Mouse (Mus musculus): ENCODE results near the gene Atad1. TPM values are rescaled to one million over a fixed set of nuclear protein-coding genes. Genes with fewer than 3 reads are reported as not detected.

Gene Atad1
- polyA plus RNA-seq, 1 experiment from 2014 or later = 90.8 TPM

- Histone ChIP-seq H3K9me3 (ENCODE audit: control insufficient read depth, low read length) (no peaks in the 10 kb centered on the region), H3K4me3 (ENCODE audit: low read length) (0 out of 2 replicates have a peak overlapping the region, but pooled peaks have one; percentile 3), H3K27ac (ENCODE audit: low read depth, low read length) (no peak overlapping the region), H3K4me1 (ENCODE audit: control insufficient read depth, insufficient read depth, low read length) (peaks cover 17% of the 10 kb centered on the region), H3K27me3 (ENCODE audit: control insufficient read depth, insufficient read depth, low read length) (peaks cover 7% of the 10 kb centered on the region; the same call in 1 of the 2 replicates), H3K36me3 (ENCODE audit: control insufficient read depth, insufficient read depth, low read length) (no peaks in the 10 kb centered on the region), H3K9ac (ENCODE audit: low read depth, low read length) (0 out of 2 replicates have a peak overlapping the region, but pooled peaks have one; percentile 23), H3K4me2 (replicated peaks; ENCODE audit: low read depth, low read length) (peak overlapping the region; percentile 30)
- ATAC-seq (ENCODE audit: low FRiP score, low TSS enrichment) = 0 out of 2 replicates have a peak, but pooled peaks have one; percentile 18
- WGBS = 6% methylated on average over 22 of the region's 22 CpGs
Observed at GRCm38 (mm10) chr19:32726451-32727325, 12.9 kb downstream of the Atad1 start.

- no peaks in the 10 kb centered on the region for H3K36me3 ChIP-seq (ENCODE audit: control insufficient read depth, insufficient read depth, low read length)
- H3K9ac ChIP-seq (ENCODE audit: low read depth, low read length) = no peak overlapping the region
- no peak overlapping the region for H3K4me2 ChIP-seq (replicated peaks; ENCODE audit: low read depth, low read length)
- H3K27me3 ChIP-seq (ENCODE audit: control insufficient read depth, insufficient read depth, low read length) = peaks cover 7% of the 10 kb centered on the region; the same call in 1 of the 2 replicates
- peaks cover 17% of the 10 kb centered on the region for H3K4me1 ChIP-seq (ENCODE audit: control insufficient read depth, insufficient read depth, low read length)
- peak; percentile 58; the same call in 1 of the 2 replicates for ATAC-seq (ENCODE audit: low FRiP score, low TSS enrichment)
- H3K9me3 ChIP-seq (ENCODE audit: control insufficient read depth, low read length) = no peaks in the 10 kb centered on the region
- H3K27ac ChIP-seq (ENCODE audit: low read depth, low read length) = peak overlapping the region; percentile 51; the same call in 1 of the 2 replicates
- whole genome bisulfite sequencing = 9% methylated on average over 7 of the region's 7 CpGs
- no peak overlapping the region for H3K4me3 ChIP-seq (ENCODE audit: low read length)
Observed at GRCm38 (mm10) chr19:32723817-32724216, 15.8 kb downstream of the Atad1 start.

- H3K27ac ChIP-seq (ENCODE audit: low read depth, low read length) = no peak overlapping the region
- 93% methylated on average over 1 of the region's 1 CpGs for WGBS
- H3K9ac ChIP-seq (ENCODE audit: low read depth, low read length) = no peak overlapping the region
- H3K4me2 ChIP-seq (replicated peaks; ENCODE audit: low read depth, low read length) = no peak overlapping the region
- H3K27me3 ChIP-seq (ENCODE audit: control insufficient read depth, insufficient read depth, low read length) = no peaks in the 10 kb centered on the region
- H3K9me3 ChIP-seq (ENCODE audit: control insufficient read depth, low read length) = no peaks in the 10 kb centered on the region
- no peak for ATAC-seq (ENCODE audit: low FRiP score, low TSS enrichment)
- no peak overlapping the region for H3K4me3 ChIP-seq (ENCODE audit: low read length)
- no peaks in the 10 kb centered on the region for H3K36me3 ChIP-seq (ENCODE audit: control insufficient read depth, insufficient read depth, low read length)
- peaks cover 8% of the 10 kb centered on the region; the same call in 1 of the 2 replicates for H3K4me1 ChIP-seq (ENCODE audit: control insufficient read depth, insufficient read depth, low read length)
Observed at GRCm38 (mm10) chr19:32720319-32720718, 19.3 kb downstream of the Atad1 start.

- ATAC-seq (ENCODE audit: low FRiP score, low TSS enrichment) = no peak
- H3K4me3 ChIP-seq (ENCODE audit: low read length) = no peak overlapping the region
- WGBS = 60% methylated on average over 3 of the region's 3 CpGs
- H3K36me3 ChIP-seq (ENCODE audit: control insufficient read depth, insufficient read depth, low read length) = no peaks in the 10 kb centered on the region
- no peak overlapping the region for H3K9ac ChIP-seq (ENCODE audit: low read depth, low read length)
- H3K4me2 ChIP-seq (replicated peaks; ENCODE audit: low read depth, low read length) = no peak overlapping the region
- H3K27ac ChIP-seq (ENCODE audit: low read depth, low read length) = no peak overlapping the region
- H3K4me1 ChIP-seq (ENCODE audit: control insufficient read depth, insufficient read depth, low read length) = peaks cover 8% of the 10 kb centered on the region; the same call in 1 of the 2 replicates
- H3K9me3 ChIP-seq (ENCODE audit: control insufficient read depth, low read length) = no peaks in the 10 kb centered on the region
- no peaks in the 10 kb centered on the region for H3K27me3 ChIP-seq (ENCODE audit: control insufficient read depth, insufficient read depth, low read length)
Observed at GRCm38 (mm10) chr19:32717590-32717989, 22.0 kb downstream of the Atad1 start.

GRCm38 (mm10) chr19:32715681-32716080 is 23.9 kb downstream of the Atad1 start:
- Histone ChIP-seq H3K27me3 (ENCODE audit: control insufficient read depth, insufficient read depth, low read length) (no peaks in the 10 kb centered on the region), H3K27ac (ENCODE audit: low read depth, low read length) (no peak overlapping the region), H3K36me3 (ENCODE audit: control insufficient read depth, insufficient read depth, low read length) (no peaks in the 10 kb centered on the region), H3K4me1 (ENCODE audit: control insufficient read depth, insufficient read depth, low read length) (peaks cover 11% of the 10 kb centered on the region), H3K9ac (ENCODE audit: low read depth, low read length) (no peak overlapping the region), H3K9me3 (ENCODE audit: control insufficient read depth, low read length) (no peaks in the 10 kb centered on the region), H3K4me3 (ENCODE audit: low read length) (no peak overlapping the region), H3K4me2 (replicated peaks; ENCODE audit: low read depth, low read length) (no peak overlapping the region)
- ATAC-seq (ENCODE audit: low FRiP score, low TSS enrichment) = no peak

GRCm38 (mm10) chr19:32715201-32715600 is 24.4 kb downstream of the Atad1 start:
- no peak for ATAC-seq (ENCODE audit: low FRiP score, low TSS enrichment)
- Histone ChIP-seq H3K27me3 (ENCODE audit: control insufficient read depth, insufficient read depth, low read length) (no peaks in the 10 kb centered on the region), H3K9ac (ENCODE audit: low read depth, low read length) (no peak overlapping the region), H3K36me3 (ENCODE audit: control insufficient read depth, insufficient read depth, low read length) (no peaks in the 10 kb centered on the region), H3K4me3 (ENCODE audit: low read length) (no peak overlapping the region), H3K27ac (ENCODE audit: low read depth, low read length) (no peak overlapping the region), H3K4me1 (ENCODE audit: control insufficient read depth, insufficient read depth, low read length) (peaks cover 12% of the 10 kb centered on the region), H3K4me2 (replicated peaks; ENCODE audit: low read depth, low read length) (no peak overlapping the region), H3K9me3 (ENCODE audit: control insufficient read depth, low read length) (no peaks in the 10 kb centered on the region)
- 6% methylated on average over 3 of the region's 3 CpGs for WGBS

GRCm38 (mm10) chr19:32713471-32713870 is 26.1 kb downstream of the Atad1 start:
- WGBS = 81% methylated on average over 3 of the region's 3 CpGs
- H3K4me2 ChIP-seq (replicated peaks; ENCODE audit: low read depth, low read length) = no peak overlapping the region
- ATAC-seq (ENCODE audit: low FRiP score, low TSS enrichment) = no peak
- no peak overlapping the region for H3K4me3 ChIP-seq (ENCODE audit: low read length)
- peaks cover 12% of the 10 kb centered on the region for H3K4me1 ChIP-seq (ENCODE audit: control insufficient read depth, insufficient read depth, low read length)
- no peak overlapping the region for H3K9ac ChIP-seq (ENCODE audit: low read depth, low read length)
- no peaks in the 10 kb centered on the region for H3K9me3 ChIP-seq (ENCODE audit: control insufficient read depth, low read length)
- no peaks in the 10 kb centered on the region for H3K36me3 ChIP-seq (ENCODE audit: control insufficient read depth, insufficient read depth, low read length)
- no peaks in the 10 kb centered on the region for H3K27me3 ChIP-seq (ENCODE audit: control insufficient read depth, insufficient read depth, low read length)
- H3K27ac ChIP-seq (ENCODE audit: low read depth, low read length) = no peak overlapping the region

- Histone ChIP-seq H3K9ac (ENCODE audit: low read depth, low read length) (peak overlapping the region; percentile 90), H3K4me3 (ENCODE audit: low read length) (peak overlapping the region; percentile 88), H3K4me2 (replicated peaks; ENCODE audit: low read depth, low read length) (peak overlapping the region; percentile 79), H3K36me3 (ENCODE audit: control insufficient read depth, insufficient read depth, low read length) (no peaks in the 10 kb centered on the region), H3K27me3 (ENCODE audit: control insufficient read depth, insufficient read depth, low read length) (no peaks in the 10 kb centered on the region), H3K27ac (ENCODE audit: low read depth, low read length) (peak overlapping the region; percentile 89), H3K4me1 (ENCODE audit: control insufficient read depth, insufficient read depth, low read length) (peaks cover 12% of the 10 kb centered on the region), H3K9me3 (ENCODE audit: control insufficient read depth, low read length) (no peaks in the 10 kb centered on the region)
- peak; percentile 90 for ATAC-seq (ENCODE audit: low FRiP score, low TSS enrichment)
- WGBS = under 1% methylated on average over 11 of the region's 11 CpGs
Observed at GRCm38 (mm10) chr19:32712588-32713042, 27.0 kb downstream of the Atad1 start.
